Mouse (Mus musculus): ENCODE data around the gene H2afz. TPM values are rescaled to one million over a fixed set of nuclear protein-coding genes. Genes with fewer than 3 reads are reported as not detected.
A peak's percentile ranks its signal among the peaks of the same experiment; 100 is the strongest.
"Not testable (repeated sequence)": the region's sequence is repeated elsewhere in the genome, so short reads cannot be mapped to it uniquely, and the experiment has no call there.

Gene H2afz
- polyA plus RNA-seq, 1 experiment from 2014 or later, result 1,841 TPM

DNA sequence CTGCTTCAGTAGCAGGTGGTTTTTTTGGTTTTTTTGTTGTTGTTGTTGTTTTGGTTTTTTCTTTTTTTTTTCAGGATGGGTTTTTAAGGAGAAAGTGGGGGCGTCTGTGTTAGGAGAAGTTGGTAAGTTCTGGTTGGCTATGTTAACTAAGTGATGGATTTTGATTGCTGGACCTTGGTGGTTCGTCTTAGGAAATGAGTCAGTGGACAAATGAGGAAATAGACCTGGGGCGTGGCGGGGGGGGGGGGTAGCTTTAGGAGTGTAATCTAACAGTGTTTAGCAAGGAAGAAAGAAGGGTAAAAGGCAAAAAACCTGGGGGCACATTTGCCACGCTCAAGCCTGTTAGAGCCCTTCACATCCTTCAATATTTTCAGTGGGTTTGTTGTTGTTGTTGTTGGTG lies 17.7 kb upstream of the H2afz start:
- no peak overlapping the region for H3K4me3 ChIP-seq
- H3K27ac ChIP-seq, result no peak overlapping the region
- ATAC-seq (ENCODE audit: low FRiP score), result no peak
- H3K9ac ChIP-seq, result no peak overlapping the region
- H3K27me3 ChIP-seq, result no peaks in the 10 kb centered on the region
- H3K36me3 ChIP-seq, result no peaks in the 10 kb centered on the region
- no peaks in the 10 kb centered on the region for H3K9me3 ChIP-seq (replicated peaks)
- no peak overlapping the region for H3K4me2 ChIP-seq (replicated peaks)
- WGBS, result 80% methylated on average over 4 of the region's 5 CpGs
- no peaks in the 10 kb centered on the region for H3K4me1 ChIP-seq

DNA sequence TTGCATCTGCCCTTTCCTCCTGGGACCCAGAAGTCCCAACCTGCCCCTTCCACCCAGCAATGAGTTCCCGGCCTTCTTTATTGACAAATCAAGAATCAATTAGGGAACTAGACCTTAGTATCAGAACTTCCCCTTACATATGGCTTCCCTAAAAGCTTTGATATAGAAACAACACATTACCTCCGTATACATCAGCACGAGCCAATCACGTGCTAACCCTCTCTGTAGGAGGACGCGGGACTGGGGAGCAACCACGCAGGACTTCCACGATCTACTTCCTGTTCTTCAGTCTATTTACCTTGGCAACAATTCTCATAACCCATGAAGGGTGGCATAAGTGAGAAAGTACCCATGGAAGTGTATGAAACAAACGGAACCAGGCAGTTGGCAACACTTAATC lies 15.9 kb upstream of the H2afz start:
- no peak overlapping the region for H3K4me2 ChIP-seq (replicated peaks)
- no peaks in the 10 kb centered on the region for H3K4me1 ChIP-seq
- no peaks in the 10 kb centered on the region for H3K36me3 ChIP-seq
- H3K27ac ChIP-seq, result no peak overlapping the region
- H3K4me3 ChIP-seq, result no peak overlapping the region
- no peak for ATAC-seq (ENCODE audit: low FRiP score)
- H3K27me3 ChIP-seq, result no peaks in the 10 kb centered on the region
- H3K9me3 ChIP-seq (replicated peaks), result no peaks in the 10 kb centered on the region
- 93% methylated on average over 9 of the region's 9 CpGs for WGBS
- no peak overlapping the region for H3K9ac ChIP-seq

DNA sequence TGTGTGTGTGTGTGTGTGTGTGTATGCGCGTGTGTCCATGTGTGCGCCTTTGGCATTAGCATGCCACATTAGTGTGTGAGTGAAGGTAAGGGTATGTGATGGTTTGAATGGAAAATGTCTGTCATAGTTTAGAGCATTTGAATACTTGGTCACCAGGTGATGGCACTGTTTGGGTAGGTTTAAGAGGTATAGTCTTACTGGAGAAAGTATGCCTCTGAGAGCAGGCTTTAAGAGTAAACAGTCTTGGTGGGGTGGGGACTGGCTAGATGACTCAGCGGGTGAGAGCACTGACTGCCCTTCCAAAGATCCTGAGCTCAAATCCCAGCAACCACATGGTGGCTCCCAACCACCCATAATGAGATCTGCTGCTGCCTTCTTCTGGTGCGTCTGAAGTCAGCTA lies 14.6 kb upstream of the H2afz start:
- no peak overlapping the region for H3K4me2 ChIP-seq (replicated peaks)

DNA sequence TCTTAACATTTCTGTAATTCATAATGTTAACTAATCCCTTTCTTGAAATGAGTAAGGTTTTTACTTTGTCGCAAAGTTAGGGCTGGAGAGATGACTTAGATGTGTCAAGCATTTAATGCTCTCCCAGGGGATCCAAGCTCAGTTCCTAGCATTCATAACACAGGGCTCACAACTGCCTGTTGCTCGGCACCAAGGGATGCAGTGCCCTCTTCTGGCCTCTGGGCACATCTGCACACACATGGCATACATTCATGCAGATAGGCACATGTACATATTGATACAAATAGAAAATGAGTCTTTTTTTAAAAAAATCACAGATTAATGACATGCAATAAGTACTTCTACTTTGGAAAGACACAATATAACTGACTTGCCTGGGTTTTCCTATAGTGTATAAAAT lies 13.1 kb upstream of the H2afz start:
- Histone ChIP-seq H3K4me3 (no peak overlapping the region), H3K4me1 (no peaks in the 10 kb centered on the region), H3K9me3 (replicated peaks) (no peaks in the 10 kb centered on the region), H3K9ac (no peak overlapping the region), H3K4me2 (replicated peaks) (no peak overlapping the region), H3K27ac (no peak overlapping the region), H3K27me3 (no peaks in the 10 kb centered on the region), H3K36me3 (no peaks in the 10 kb centered on the region)
- WGBS, result 93% methylated on average over 2 of the region's 2 CpGs
- ATAC-seq (ENCODE audit: low FRiP score), result no peak

More for the DNA sequence above, 14.6 kb upstream of the H2afz start:
- Histone ChIP-seq H3K36me3 (no peaks in the 10 kb centered on the region), H3K9ac (no peak overlapping the region), H3K4me1 (no peaks in the 10 kb centered on the region), H3K27me3 (no peaks in the 10 kb centered on the region), H3K9me3 (replicated peaks) (no peaks in the 10 kb centered on the region), H3K4me3 (no peak overlapping the region), H3K27ac (no peak overlapping the region)
- WGBS, result 86% methylated on average over 5 of the region's 5 CpGs
- no peak for ATAC-seq (ENCODE audit: low FRiP score)

DNA sequence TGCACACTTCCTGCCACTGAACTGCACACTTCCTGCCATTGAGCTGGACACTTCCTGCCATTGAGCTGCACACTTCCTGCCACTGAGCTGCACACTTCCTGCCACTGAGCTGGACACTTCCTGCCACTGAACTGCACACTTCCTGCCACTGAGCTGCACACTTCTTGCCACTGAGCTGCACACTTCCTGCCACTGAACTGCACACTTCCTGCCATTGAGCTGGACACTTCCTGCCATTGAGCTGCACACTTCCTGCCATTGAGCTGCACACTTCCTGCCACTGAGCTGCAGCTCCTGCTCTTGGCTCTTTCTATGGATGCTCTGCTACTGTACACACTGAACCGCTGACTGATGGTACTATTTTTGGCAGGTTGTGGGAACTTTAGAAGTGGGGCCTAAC lies 11.3 kb upstream of the H2afz start:
- WGBS, result 100% methylated on average over 1 of the region's 1 CpGs
- H3K9ac ChIP-seq; H3K27me3 ChIP-seq; H3K36me3 ChIP-seq; H3K9me3 ChIP-seq (replicated peaks); H3K4me2 ChIP-seq (replicated peaks); H3K4me1 ChIP-seq; ATAC-seq (ENCODE audit: low FRiP score); H3K4me3 ChIP-seq; H3K27ac ChIP-seq: not testable (repeated sequence)

DNA sequence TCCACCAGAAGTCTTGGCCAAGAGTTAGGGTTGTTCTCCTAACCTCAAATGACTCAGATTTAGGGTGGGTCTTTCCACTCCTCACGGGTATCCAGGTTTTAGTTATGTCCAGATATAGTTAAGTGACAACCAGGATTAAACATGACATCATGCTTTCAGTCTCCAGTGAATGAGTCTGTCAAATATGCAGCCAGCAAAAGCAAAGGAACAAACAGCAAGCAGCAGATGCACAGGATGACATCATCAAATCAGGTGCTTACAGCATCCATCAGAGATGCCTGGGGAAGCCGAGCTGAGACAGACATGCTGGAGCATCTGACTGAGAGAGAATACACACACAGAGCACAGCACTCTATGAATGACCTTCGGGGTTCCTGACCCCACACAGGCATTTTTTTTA lies 9.0 kb upstream of the H2afz start:
- 79% methylated on average over 3 of the region's 3 CpGs for WGBS
- no peaks in the 10 kb centered on the region for H3K36me3 ChIP-seq
- no peaks in the 10 kb centered on the region for H3K27me3 ChIP-seq
- no peaks in the 10 kb centered on the region for H3K9me3 ChIP-seq (replicated peaks)
- no peak overlapping the region for H3K4me2 ChIP-seq (replicated peaks)
- no peak overlapping the region for H3K9ac ChIP-seq
- ATAC-seq (ENCODE audit: low FRiP score), result no peak
- H3K4me1 ChIP-seq, result no peaks in the 10 kb centered on the region
- no peak overlapping the region for H3K27ac ChIP-seq
- no peak overlapping the region for H3K4me3 ChIP-seq

DNA sequence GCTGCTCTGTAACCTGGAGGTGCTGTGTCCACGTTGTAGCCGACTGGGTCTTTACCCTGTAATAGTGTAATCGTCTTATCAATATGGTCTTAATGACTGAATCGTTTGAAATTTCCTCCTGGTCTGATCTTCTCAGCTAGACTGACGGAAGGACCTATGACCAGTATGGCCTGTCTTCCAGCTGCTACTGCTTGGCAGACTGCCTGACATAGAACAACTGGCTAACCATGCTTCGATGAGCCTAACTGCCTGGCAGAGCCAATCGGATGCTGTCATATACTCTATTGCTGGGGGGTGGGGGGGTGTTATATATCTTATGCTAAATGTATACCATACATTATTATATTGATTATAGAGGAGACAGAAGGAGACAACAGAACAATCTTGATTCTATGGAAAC lies 8.2 kb upstream of the H2afz start:
- Histone ChIP-seq H3K4me1 (no peaks in the 10 kb centered on the region), H3K4me2 (replicated peaks) (no peak overlapping the region), H3K4me3 (no peak overlapping the region), H3K9me3 (replicated peaks) (no peaks in the 10 kb centered on the region), H3K9ac (no peak overlapping the region), H3K36me3 (no peaks in the 10 kb centered on the region), H3K27me3 (no peaks in the 10 kb centered on the region), H3K27ac (no peak overlapping the region)
- no peak for ATAC-seq (ENCODE audit: low FRiP score)
- 80% methylated on average over 7 of the region's 7 CpGs for WGBS

DNA sequence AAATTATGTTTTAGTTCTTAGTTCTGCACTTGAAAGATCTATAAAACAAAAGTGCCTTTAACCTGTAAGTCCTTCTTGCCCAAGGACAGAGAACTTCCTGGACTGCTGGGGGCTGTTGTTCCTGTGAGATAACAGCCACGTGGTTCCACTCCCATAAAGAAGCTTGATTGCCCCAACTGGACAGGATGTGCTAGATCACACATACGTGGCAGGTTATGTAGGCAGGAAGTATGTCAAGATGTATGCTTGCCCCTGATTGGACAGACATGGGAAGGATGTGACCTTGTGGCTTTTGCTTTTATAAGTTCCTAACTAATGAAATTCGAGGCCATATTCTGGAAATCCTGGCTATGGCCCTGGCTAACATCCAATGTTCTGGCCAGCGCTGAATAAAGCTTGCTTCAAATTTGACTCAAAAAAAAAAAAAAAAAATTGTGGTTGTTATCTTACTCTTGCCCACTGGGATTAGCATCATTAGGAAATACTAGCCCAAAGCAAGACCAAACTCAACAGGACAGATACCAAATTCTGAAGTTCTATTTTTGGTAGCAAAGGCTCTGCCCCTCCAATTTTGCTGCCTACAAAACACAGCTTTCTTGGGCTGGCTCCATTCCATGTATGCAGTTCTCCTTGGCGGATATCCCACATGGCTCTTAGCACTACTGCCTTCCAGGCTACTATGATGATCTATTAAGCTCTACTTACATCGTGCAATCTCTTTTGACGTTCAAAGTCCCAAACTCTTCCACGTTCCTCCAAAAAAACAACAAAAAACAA lies 3.7 kb upstream of the H2afz start:
- H3K9me3 ChIP-seq (replicated peaks), result no peaks in the 10 kb centered on the region
- no peaks in the 10 kb centered on the region for H3K36me3 ChIP-seq
- H3K4me1 ChIP-seq, result peaks cover 5% of the 10 kb centered on the region; the same call in 1 of the 2 replicates
- no peak overlapping the region for H3K4me3 ChIP-seq
- H3K27ac ChIP-seq, result no peak overlapping the region
- no peak for ATAC-seq (ENCODE audit: low FRiP score)
- no peaks in the 10 kb centered on the region for H3K27me3 ChIP-seq
- no peak overlapping the region for H3K9ac ChIP-seq
- WGBS, result 80% methylated on average over 8 of the region's 8 CpGs
- no peak overlapping the region for H3K4me2 ChIP-seq (replicated peaks)

DNA sequence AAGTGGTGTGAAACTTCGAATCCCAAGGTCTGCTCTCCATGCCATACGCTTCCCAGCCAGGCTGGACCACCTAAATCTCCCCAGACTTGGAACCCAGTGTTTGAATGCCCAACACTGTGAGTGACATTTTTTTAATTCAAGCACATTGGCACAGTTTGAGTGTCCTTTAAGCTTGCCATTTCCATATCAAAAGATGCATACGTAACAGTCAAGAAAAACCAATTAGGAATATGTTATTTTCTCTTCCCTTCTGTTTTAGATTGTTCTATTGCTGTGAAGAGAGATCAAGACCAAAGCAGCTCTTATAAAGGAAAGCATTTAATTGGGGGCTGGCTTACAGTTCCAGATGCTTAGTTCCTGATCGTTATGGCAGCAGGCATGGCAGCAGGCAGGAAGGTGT lies 2.9 kb upstream of the H2afz start:
- no peak overlapping the region for H3K4me2 ChIP-seq (replicated peaks)
- no peak for ATAC-seq (ENCODE audit: low FRiP score)
- no peak overlapping the region for H3K27ac ChIP-seq
- H3K36me3 ChIP-seq, result no peaks in the 10 kb centered on the region
- peaks cover 9% of the 10 kb centered on the region for H3K4me1 ChIP-seq
- no peaks in the 10 kb centered on the region for H3K27me3 ChIP-seq
- H3K4me3 ChIP-seq, result no peak overlapping the region
- H3K9ac ChIP-seq, result no peak overlapping the region
- WGBS, result 91% methylated on average over 4 of the region's 4 CpGs
- no peaks in the 10 kb centered on the region for H3K9me3 ChIP-seq (replicated peaks)

DNA sequence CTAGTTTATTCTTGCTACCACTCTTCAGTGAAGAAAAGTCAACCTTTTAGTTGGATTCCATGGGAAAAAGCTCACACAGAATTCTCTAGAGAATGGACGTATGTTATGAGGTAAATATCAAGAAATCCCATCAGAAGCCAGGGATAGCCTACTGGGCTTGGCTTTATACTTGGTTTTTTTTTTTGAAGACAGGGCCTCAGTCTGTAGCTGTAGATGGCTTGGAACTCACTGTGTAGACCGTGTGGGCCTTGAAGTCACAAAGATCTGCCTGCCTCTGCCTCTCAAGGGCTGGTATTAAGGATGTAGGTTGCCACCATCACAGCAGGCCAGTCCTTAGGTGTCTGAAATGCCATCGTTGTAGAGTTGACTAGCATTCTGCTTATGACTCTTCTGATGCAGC lies 1.7 kb upstream of the H2afz start:
- no peaks in the 10 kb centered on the region for H3K9me3 ChIP-seq (replicated peaks)
- no peak overlapping the region for H3K27ac ChIP-seq
- H3K4me2 ChIP-seq (replicated peaks), result no peak overlapping the region
- peaks cover 16% of the 10 kb centered on the region for H3K4me1 ChIP-seq
- ATAC-seq (ENCODE audit: low FRiP score), result no peak
- no peaks in the 10 kb centered on the region for H3K27me3 ChIP-seq
- no peak overlapping the region for H3K9ac ChIP-seq
- H3K36me3 ChIP-seq, result no peaks in the 10 kb centered on the region
- H3K4me3 ChIP-seq, result no peak overlapping the region
- WGBS, result 96% methylated on average over 3 of the region's 3 CpGs

DNA sequence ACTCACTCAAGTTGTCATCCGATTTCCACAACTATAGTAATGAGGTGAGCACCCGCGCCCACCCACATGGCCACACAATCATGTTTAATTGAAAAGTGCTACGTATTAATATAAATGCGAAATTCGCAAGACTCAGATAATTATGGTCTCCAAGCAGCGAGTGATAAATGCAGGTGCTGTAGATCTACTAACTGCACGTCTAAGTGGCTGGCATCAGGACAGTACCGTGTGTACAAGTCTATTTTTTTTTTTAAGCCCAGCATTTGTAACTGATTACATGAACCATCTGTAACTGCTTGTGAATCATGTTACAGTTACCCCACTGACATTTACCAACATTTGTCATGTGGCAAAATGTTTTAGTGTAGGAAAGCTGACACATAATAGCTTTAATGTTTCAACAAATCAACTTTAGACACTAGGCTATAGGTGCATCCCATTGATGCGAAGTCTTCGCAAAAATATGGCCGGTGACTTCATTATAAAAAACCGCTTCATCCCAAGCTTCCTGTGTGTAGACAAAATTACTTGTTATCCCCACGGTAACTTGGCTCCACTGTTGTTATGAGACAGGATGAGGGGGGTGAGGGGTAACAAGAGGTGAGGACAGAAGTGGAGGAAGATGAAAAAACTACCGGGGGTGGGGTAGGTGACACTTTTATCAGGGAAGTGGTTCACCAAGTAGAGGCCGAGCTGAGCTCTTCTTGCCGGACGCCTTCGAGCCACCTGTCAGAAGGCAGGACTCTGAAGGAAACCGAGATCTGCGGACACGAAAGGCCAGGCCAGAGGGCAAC lies 760 bp upstream of the H2afz start:
- peak overlapping the region; percentile 98 for H3K27ac ChIP-seq
- no peaks in the 10 kb centered on the region for H3K9me3 ChIP-seq (replicated peaks)
- no peak for ATAC-seq (ENCODE audit: low FRiP score)
- H3K36me3 ChIP-seq, result no peaks in the 10 kb centered on the region
- H3K4me2 ChIP-seq (replicated peaks), result peak overlapping the region; percentile 62
- 40% methylated on average over 22 of the region's 22 CpGs for WGBS
- peak overlapping the region; percentile 74 for H3K9ac ChIP-seq
- H3K4me3 ChIP-seq, result peak overlapping the region; percentile 82
- H3K27me3 ChIP-seq, result no peaks in the 10 kb centered on the region
- H3K4me1 ChIP-seq, result peaks cover 16% of the 10 kb centered on the region

DNA sequence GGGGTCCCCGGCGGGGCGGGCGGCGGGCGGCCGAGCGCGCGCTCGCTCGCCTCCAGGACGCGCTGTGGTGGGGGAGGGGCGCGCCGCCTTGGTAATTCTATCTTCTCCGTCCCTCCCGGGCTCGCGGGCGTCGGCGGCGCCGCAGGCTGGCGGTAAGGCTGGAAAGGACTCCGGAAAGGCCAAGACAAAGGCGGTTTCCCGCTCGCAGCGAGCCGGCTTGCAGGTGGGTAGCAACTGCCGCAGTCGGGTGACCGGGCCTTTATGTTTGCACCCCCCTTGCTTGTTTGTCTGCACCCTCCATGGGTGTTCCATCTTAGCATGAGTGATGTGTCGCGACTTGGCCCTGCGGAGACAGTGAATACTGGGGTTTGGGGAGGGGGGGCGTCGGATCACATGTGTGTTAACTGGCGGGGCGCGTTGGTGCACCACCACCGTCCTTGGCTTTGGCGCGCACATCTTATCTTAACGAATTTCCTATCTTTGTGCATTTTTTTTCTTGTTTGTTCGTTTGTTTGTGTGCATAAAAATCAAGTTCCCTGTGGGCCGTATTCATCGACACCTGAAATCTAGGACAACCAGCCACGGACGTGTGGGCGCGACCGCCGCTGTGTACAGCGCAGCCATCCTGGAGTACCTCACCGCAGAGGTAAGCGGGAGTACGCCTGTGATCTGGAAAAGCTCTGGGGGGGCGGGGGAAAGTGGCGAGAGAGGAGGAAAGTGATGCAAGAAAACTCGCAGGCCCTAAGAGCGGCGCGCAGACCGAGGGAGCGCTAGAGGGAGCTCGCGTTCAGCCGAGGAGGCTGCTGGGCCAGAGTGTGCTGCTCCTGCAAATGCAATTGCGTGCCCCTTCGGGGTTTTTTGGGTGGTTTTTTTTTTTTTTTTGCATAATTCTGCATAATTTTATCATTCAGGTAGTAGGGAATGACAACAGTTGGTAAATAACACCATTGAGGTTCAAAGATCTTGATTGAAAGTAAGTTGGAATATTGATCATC lies 998 bp downstream of the H2afz start:
- Histone ChIP-seq H3K9ac (peak overlapping the region; percentile 92), H3K4me2 (replicated peaks) (peak overlapping the region; percentile 45), H3K36me3 (no peaks in the 10 kb centered on the region), H3K27me3 (no peaks in the 10 kb centered on the region), H3K4me3 (peak overlapping the region; percentile 82), H3K9me3 (replicated peaks) (no peaks in the 10 kb centered on the region), H3K4me1 (peaks cover 18% of the 10 kb centered on the region), H3K27ac (peak overlapping the region; percentile 98)
- peak; percentile 38 for ATAC-seq (ENCODE audit: low FRiP score)
- under 1% methylated on average over 67 of the region's 74 CpGs for WGBS

Data from hindbrain, embryonic 12.5 days (tissue).